Mouse (Mus musculus) c-Kit-negative CD71-positive TER-119-positive erythroid progenitor cells, embryonic 14.5 days (primary cell): ENCODE results near the gene Dnajb13.
A peak's percentile ranks its signal among the peaks of the same experiment; 100 is the strongest.

Experiments used
- DNase-seq: peaks from one replicate; pipeline ENCODE4 v3.0.0-alpha.2; 2013; ENCODE audit warnings: low read depth, low spot score

Gene Dnajb13

DNA sequence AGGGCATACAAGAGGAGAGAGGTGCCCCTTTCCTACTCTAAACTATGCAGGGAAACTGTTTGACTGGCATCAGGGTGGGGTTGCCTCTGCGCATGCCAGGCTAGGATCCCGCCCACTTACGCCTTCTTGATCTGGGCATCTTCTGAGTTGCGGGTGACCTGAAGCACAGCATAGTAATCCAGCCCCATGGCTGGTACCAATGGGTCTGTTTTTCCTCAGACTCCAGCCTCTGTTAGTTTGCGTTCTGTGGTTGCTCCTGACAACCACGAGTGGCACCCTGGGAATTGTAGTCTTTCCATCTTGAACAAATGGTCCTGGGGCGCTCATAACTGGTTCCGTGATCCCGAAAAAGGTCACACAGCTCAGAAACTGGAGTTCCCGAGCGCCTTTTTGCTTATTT lies at the start of gene Dnajb13:
Gene Dnajb13 (minus strand): TSS at position 388 of the 400 bp plus-strand sequence.
- DNase-seq: no peak

DNA sequence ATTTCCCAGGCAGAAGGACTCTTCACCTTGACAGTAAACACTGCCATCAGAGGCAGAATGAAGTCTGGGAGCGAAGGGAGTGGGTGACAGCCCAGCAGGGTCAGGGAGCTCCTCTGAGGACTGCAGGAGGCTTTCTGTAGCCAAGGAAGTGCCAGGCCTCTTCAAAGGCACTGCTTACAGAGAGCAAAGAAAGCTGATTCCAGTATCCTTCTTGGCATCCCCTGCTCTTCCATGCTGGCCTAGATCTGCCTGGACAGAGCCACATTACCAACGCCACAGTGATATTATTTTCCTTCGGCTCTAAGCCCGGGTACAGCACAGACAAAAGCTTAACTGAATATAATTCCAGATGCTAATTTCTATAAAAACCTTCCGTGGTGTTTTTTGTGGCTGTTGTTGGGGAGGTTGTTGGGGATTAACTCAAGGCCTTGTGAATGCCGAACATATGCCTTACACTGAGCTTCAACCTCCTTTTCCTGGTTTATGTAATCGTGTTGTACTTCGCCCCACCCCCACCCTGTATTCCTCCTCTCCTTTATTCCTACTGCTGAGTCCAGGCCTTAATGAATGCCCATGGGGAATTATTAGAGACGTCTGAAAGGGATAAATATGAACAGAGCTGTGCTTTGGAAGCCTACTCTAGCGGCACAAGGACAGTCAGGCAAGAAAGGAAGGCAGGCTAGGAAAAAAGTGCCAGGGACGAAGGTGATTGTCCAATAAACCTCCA lies 47.3 kb upstream of the Dnajb13 start:
- DNase-seq: no peak

DNA sequence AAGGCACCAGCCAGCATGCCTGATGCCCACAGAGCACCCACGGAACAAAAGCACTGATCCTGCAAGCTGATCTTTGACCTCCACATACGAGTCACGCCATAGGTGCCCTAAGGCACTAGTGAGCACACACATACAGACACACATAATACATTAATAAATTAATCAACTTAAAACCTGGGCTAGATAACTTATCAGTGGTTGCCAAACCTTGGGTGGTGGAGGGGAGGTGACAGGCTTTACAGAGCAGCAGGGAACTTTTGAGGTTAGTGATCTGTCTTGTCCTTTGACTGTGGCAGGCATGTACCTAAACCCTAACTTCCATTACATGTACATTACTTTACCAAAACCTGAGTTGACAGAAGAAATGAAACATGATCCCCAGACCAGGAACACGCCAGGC lies 44.6 kb upstream of the Dnajb13 start:
- no peak for DNase-seq

DNA sequence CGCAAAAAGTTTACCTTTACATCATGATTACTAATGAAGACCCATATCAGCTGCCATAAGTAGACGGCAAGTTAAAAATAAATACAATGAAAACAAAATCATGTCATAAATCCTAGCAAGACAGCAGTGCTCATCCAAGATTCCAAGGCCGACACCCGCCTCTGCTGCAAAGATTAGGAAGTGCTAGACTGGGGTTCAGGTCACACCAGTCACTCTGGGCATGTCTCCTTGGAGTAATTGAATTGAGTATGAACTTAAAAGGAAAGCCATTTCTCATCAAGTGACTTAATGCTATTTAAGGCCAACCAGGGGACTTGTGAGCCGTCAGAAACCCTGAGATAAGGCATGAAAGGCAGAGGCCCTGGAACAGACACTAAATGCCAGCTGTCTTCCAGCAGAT lies 42.5 kb upstream of the Dnajb13 start:
- DNase-seq: no peak

DNA sequence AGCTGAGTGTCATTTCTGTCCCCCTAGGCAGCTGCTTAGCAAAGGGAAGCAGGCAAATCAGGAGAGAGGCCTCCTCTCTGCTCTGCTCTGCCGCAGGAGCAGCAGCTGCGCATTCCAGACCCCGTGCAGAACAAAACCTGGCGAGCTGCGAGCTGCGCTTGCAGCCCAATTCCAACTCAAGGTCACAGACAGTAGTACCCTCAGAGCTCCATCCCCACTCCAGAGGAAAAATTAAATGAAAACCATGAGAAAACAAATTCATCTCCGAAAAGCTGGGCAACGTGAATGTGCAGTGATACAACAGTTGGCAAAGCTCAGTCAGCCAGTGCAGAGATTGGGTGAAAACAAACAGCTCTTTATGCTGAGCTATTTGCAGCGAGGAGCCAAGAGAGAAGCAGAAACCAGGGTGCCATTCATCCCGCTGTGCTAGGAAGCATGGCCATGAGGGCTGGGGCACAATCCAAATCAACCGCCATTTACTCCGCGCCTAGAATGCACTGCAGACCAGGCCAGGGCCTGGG lies 40.7 kb upstream of the Dnajb13 start:
- DNase-seq: no peak

DNA sequence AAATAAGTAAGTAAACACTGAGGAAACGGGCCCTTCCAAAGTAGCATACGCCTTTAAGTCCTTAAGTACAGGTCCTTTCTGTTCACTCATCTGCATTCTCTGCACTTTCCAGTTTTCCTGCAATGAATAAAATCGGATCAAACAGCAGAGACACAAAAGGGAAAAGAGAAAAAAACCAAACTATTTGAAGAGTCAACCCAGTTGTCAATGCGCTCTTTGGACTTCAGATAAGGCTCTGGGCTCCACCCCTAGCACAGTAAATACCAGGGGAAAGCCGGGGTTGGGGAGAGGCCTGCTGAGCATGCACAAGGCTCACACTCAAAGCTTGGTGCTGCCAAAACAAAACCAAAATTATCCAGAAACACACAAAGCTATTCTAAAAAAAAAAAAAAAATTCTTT lies 40.2 kb upstream of the Dnajb13 start:
- DNase-seq: no peak

DNA sequence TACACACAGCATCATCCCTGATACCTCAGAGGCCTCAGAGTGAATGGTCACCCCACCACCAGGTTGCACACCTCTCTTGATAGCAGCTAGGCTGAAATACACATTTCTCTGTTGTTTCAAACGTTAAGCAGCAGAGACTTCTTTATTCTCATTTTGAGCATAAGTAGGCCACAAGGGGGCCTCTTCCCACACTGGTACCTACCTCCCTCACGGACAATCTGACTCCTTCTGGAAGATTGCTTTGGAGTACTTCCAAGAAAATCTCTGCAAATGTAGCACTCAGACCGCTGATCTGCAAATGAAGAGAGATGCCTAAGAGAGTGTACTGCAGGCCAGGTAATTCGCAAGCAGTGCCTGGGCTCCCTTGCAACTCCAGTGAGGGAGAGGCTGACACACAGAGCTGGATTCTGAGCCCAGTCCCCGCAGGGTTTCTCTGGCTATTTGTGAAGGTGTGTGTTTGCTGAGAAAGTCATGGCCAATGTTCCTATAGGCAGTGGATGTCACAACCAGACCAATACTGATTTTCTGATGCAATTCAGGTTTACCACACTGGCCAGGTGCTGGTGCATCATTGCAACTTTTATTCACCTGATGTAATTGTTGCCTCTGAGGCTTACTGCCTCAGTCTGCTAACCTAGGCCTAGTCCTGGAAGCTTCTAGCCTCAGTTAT lies 35.7 kb upstream of the Dnajb13 start:
- DNase-seq: no peak

DNA sequence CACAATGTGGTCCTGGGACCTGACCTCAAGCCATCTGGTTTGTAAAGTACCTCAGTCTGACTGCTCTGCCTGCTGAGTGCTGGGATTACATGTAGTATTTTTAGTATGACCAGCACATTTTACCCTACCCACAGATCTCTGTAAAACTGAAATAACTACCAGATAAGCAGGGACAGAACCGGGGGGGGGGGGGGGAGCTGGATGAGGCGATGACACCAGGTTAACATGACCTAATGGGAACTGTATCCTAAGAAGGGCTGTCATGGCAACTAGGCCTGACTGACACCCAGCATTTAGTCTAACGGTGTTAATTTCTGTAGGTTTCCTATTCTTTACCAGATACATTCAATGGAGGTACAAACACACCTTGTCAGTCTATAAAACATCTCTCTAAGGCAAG lies 35.0 kb upstream of the Dnajb13 start:
- no peak for DNase-seq

DNA sequence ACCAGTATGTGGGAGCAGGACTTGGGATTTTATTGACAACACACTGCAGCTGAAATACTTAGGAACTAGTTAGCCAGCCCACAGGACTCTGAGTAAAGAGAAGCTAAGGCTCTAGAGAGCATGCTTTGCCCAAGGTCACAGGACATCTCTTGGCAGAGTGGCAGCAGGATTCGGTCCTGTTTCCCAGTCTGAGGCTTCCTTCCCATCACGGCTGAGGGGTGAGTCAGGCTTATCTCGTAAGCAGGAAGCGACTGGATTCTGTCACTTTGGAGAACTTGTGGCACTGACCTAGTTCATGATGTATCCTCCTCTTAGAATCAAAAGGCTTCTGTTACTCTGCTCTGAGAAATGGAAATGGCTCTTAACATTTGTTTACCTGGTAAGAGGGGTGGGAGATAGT lies 32.9 kb upstream of the Dnajb13 start:
- no peak for DNase-seq

DNA sequence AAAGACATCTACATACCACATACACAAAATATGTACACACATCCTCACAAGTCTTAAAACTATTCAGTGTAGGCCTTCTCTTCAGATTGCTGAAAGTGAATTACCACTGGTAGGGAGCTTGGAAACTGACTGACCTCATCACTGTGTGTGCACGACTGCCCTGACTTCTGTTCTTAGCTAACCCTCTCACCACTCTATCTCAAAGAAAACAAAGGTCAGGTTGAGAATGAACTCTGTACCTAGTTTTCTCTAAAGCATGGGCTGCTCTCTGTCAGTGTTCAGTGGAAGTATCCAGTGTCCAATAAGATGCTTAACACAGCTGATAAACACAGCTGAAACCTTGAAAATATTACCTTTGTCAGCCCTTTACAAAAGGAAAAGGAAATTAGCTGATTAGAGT lies 29.7 kb upstream of the Dnajb13 start:
- DNase-seq: no peak

DNA sequence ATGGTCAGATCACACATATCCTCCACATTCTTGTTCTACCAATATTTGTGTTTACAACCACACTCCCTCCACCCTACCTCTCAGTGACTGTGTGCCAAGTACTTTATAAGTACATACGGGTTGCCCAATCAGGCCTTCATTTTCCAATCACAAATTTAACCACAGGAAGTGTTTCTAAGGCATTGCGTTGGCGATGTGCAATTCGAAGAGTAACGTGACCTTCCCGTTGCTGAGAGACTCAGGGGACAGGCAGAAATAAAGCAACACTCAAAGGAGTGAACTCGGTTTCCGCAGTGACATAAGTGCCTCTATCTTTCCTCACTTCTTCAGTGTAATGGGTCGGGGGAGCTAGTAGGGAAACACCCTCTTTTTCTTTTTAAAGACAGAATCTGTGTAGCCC lies 24.8 kb upstream of the Dnajb13 start:
- no peak for DNase-seq

DNA sequence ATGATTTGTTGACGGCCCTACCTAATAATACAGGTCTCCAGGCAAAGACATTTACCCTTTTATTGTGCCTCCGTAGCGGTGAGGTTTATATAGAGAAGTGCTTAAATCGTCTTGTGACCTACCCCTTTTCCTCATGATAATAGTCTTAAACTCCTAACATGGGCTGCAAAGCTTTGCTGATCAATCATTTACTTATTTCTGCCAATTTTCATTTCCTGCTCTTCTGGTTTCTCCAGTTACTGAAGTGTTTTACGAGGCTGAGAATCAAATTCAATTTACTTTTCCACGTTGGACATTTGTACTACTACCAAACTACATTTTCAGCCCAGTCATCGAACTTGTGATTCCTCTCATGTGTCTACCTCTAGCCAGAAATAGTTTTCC lies 22.8 kb upstream of the Dnajb13 start:
- no peak for DNase-seq

DNA sequence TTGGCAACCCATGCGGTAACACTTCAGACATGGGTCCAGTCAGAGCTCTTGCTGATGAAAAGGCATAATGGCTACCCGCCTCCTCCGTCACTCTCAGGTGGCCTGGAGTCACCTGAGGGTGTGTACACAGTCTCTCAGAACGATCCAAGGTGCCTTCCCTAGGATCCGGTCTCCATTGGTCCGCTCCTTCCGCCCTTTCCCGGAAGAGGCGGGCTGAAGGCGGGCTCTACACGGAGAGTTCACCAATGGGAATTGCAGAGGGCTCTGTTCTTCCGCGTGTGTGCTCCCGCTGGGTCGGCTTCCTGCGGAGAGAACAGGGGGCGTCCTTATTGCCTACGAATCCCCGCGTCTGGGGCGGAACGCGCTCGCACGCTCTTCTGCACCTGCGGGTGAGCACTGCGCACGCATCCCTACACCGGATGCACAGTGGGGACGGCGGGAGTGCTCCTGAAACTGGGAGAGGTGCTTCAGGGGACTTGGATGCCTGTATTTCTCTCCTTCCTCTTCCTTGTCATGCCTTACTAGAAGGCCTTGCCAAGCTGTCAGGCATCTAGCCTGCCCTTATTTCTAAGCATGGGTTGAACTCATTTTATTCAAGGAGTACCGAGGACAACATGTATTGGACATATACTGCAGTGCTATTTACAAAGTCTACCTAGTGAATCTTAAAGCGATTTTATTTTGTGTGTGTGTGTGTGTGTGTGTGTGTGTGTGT lies 22.2 kb upstream of the Dnajb13 start, which contains the start of gene Coa4:
Gene Coa4 (plus strand): TSS at position 268 of the 715 bp plus-strand sequence.
- peak; percentile 85 for DNase-seq

DNA sequence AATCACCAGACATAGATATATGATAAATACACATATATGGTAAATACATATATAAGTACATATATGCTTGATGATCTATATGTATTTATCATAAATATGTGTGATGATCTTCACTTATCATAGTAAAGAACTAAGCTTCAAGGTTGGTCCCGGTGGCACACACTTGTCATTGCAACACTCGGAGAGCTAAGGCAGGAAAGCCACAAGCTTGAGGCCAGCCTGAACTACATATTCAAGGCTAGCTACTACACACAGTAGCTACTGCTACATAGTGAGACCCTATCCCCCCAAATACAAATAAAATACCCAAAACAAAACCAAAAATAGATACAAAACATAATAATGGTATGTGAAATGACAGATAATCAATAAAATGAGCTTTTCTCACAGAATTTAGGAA lies 21.1 kb upstream of the Dnajb13 start:
- no peak for DNase-seq

DNA sequence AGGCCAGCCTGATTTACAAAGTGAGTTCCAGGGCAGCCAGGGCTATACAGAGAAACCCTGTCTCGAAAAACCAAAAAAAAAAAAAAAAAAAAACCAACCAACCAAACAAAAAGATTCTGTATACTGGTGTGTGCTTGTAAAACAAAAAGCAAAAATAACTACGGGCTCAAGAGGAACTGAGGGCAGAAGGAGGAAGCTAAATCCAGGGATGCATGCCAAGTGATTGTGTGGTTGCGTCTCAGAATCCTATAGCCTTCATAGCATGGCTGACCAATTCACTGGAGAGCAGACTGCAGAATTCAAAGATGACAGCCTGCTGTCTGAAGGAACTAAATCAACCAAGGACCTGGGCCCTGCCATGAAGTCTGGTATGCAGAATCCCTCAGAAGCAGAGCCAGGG lies 19.5 kb upstream of the Dnajb13 start:
- no peak for DNase-seq

DNA sequence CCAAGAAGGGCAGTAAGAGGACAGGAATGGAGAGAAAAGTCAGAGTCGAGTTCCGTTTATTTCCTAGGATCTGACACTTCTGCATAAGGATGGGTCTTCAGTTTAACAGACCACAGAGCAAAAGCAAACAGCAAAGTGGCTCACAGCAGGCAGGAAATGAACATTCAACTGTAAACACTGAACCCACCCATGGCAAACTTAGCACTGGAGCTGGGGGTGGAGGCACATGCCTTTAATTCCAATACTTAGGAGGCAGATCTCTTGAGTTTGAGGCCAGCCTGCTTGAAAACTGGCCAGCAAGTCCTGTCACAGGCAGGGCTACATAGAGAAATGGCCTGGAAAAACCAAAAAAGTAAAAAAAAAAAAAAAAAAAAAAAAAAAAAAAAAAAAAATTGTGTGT lies 18.7 kb upstream of the Dnajb13 start:
- no peak for DNase-seq

DNA sequence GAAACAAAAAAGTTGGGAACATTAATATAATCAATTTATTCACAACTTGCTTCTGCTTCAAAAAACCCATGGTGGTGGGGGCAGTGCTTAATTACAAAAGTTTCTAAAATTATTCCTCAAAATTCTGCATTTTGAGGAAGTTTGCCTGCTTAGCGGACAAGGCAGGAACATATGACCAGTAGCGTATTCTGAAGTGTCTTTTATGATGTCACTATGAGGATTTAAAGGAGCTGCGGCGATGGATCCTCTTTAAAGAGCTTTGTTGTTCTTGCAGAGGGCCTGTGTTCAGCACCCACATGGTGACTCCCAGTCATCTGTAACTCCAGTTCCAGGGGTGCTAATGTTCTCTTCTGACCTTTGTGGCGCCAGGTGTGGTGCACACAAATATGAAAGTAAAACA lies 16.0 kb upstream of the Dnajb13 start:
- no peak for DNase-seq

DNA sequence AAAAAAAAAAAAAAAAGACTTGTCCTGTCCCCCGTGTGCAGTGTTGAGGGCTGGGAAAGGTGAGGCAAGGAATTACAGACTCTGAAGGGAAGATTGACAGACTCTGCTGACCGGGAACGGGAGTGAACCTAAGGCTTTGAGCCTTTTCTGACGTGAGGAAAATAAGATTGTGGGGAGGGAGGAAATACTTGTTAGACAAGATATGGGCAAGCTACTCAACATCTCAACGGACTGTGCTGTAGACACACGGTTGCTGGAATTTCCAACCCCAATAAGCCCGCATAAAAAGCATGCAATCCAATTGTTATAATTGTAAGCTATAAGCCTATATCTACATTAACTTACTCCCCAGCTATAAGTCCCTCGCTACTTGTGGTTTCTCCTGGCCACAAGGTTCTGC lies 9.9 kb upstream of the Dnajb13 start:
- DNase-seq: no peak

DNA sequence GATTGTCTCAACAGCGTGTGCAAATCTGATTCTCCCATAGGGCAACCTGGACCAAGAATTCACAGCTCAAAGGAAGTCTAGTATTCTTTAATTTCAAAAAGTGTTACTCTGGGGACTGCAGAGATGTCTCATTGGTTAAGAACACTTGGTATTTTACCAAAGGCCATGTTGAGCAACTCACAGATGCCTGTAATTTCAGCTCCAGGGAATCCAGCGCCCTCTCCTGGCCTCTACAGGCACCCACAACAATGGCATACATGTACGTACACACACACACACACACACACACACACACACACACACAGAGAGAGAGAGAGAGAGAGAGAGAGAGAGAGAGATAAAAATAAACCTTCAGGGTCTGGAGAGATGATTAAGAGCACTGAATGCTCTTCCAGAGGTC lies 7.5 kb upstream of the Dnajb13 start:
- DNase-seq: no peak

DNA sequence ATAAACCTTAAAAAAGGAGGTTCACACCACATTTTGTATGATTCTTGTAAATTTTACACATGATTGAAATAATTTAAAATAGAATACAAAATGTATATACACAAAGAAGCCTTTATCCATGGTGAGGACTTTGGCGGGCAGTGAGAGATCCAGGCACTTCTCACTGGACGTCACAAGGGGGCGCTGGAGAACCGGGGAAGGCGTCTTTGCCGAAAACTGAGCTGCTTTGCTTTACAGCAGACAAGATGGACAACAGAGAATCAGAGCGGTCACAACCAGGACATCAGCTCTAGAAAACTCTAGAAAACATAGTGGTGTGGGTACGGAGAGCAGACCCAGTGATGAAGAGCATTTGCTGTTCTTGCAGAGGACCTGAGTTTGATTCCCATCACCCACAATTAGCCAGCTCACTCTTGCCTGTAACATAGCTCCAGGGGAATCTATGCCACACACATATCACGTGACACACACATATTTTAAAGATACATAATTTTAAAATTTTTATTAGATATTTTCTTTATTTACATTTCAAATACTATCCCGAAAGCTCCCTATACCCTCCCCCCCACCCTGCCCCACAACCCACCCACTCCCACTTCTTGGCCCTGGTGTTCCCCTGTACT lies 6.0 kb upstream of the Dnajb13 start:
- peak; percentile 68 for DNase-seq

DNA sequence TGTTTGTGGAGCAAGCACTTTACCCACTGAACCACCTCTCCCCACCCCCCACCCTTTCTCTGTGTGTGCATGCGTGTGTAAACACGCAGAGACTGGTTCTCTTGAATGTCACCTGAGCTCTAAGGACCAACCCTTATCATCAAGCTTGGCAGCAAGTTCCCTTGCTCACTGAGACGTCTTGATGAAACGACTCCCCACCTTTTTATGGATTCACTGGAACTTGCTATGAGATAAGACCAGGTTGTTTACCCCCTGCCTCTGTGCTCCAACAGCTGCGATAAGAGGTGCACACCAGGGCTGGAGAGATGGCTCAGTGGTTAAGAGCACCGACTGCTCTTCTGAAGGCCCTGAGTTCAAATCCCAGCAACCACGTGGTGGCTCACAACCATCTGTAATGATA lies 5.4 kb upstream of the Dnajb13 start:
- no peak for DNase-seq

DNA sequence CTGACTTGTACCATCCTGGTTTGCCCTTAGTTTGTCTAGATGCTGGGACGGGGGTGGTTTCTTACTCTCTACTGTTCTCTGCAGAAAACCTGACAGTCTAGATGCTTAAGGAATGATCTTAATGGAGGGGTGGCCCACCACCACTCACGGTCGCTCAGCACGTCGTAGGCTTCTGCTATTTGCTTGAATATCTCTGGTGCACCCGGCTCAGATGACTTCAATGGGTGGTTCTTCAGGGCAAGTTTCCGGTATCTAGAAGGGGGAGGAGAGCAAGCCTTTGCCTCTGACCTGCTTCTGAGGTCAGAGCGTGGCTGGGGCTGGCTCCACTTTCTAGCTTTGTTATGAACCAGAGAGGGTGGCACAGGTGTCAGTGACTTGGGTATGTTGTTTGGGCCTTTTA lies 3.2 kb downstream of the Dnajb13 start:
- no peak for DNase-seq
